In genomic region chr11:4467436-4467835, GRCm38 (mm10) we compare ENCODE assay signal across 18 mouse cellular contexts. TPM values are rescaled to one million over a fixed set of nuclear protein-coding genes. Genes with fewer than 3 reads are reported as not detected.
"Had no signal": no experiment of that assay in that cellular context is flagged by ENCODE, and none has a peak within 500 bp of the region (broad histone marks: within the 10 kb centered on the region; RNA-seq: fewer than 3 reads in every experiment).

No protein-coding gene starts in this region.

- ATAC-seq: midbrain, embryonic 13.5 days; midbrain, embryonic 15.5 days had no signal

- H3K4me1 ChIP-seq: liver, embryonic 15.5 days; stomach, embryonic 15.5 days had no signal

- H3K27me3 ChIP-seq: midbrain, embryonic 13.5 days; midbrain, embryonic 15.5 days; neural tube, embryonic 12.5 days; stomach, embryonic 15.5 days had no signal

- DNase-seq: lung, adult 18-20 months; lung, embryonic 14.5 days; lung, postnatal 14 days; lung, postnatal 36 days; right cerebral cortex, postnatal 14 days; thymus, adult 2 months; thymus, postnatal 25 days; thymus, postnatal 4 days had no signal

- H3K36me3 ChIP-seq: liver, embryonic 15.5 days; midbrain, embryonic 13.5 days; midbrain, embryonic 15.5 days; neural tube, embryonic 12.5 days; stomach, embryonic 15.5 days had no signal

- H3K4me3 ChIP-seq: liver, embryonic 15.5 days; midbrain, embryonic 13.5 days; midbrain, embryonic 15.5 days; neural tube, embryonic 12.5 days; stomach, embryonic 15.5 days had no signal

- H3K27ac ChIP-seq: liver, embryonic 15.5 days; macrophage; midbrain, embryonic 13.5 days; midbrain, embryonic 15.5 days; neural tube, embryonic 12.5 days; stomach, embryonic 15.5 days; stomach, postnatal 0 days had no signal

- H3K4me2 ChIP-seq: liver, embryonic 15.5 days; lung, embryonic 14.5 days; midbrain, embryonic 11.5 days; midbrain, embryonic 13.5 days; midbrain, embryonic 15.5 days; neural tube, embryonic 12.5 days; stomach, embryonic 15.5 days had no signal

- H3K9ac ChIP-seq: liver, embryonic 15.5 days; lung, embryonic 14.5 days; midbrain, embryonic 13.5 days; midbrain, embryonic 15.5 days; neural tube, embryonic 12.5 days; stomach, embryonic 15.5 days had no signal

- H3K9me3 ChIP-seq: liver, embryonic 15.5 days; megakaryocyte, embryonic 14.5 days; midbrain, embryonic 13.5 days; midbrain, embryonic 15.5 days; neural tube, embryonic 12.5 days; stomach, embryonic 15.5 days had no signal

RNA-seq across cellular contexts. Expression of gene Hormad2, which starts 26.5 kb away (rescaled TPM):
- polyA plus RNA-seq: macrophage; midbrain, embryonic 13.5 days; midbrain, embryonic 15.5 days; neural tube, embryonic 12.5 days; neural tube, embryonic 14.5 days had no signal
